Mouse (Mus musculus): ENCODE data around the gene Tmem104. TPM values are rescaled to one million over a fixed set of nuclear protein-coding genes. Genes with fewer than 3 reads are reported as not detected.

The Tmem104 gene
- total RNA-seq (2021) = 9.0 and 15.7 TPM in 2 replicates
- long read RNA-seq, experiment 1, full-length matches to known transcripts = 3 of 7 reads
- long read RNA-seq, experiment 1, partial matches to known transcripts = 0 of 7 reads
- long read RNA-seq, experiment 1, other reads (novel, unspliced or antisense) = 4 of 7 reads
- long read RNA-seq, experiment 2, full-length matches to known transcripts = 6 of 9 reads
- long read RNA-seq, experiment 2, partial matches to known transcripts = 3 of 9 reads
- long read RNA-seq, experiment 2, other reads (novel, unspliced or antisense) = 0 of 9 reads

GRCm38 (mm10) chr11:115187224-115187639, at the start of gene Tmem104:
Gene Tmem104 (plus strand): TSS chr11:115187487.
- DNase-seq = peak; percentile 100

- DNase-seq = no peak
These were observed 48.6 kb upstream of the Tmem104 start for GRCm38 (mm10) chr11:115138597-115139262.

GRCm38 (mm10) chr11:115141970-115142369, 45.3 kb upstream of the Tmem104 start:
- DNase-seq = no peak

- no peak for DNase-seq
These were observed 39.5 kb upstream of the Tmem104 start for GRCm38 (mm10) chr11:115147813-115148212.

GRCm38 (mm10) chr11:115150741-115151254, 36.5 kb upstream of the Tmem104 start:
- no peak for DNase-seq

GRCm38 (mm10) chr11:115151755-115152429, 35.4 kb upstream of the Tmem104 start:
- peak; percentile 84 for DNase-seq

- no peak for DNase-seq
These were observed 34.2 kb upstream of the Tmem104 start for GRCm38 (mm10) chr11:115153088-115153487.

GRCm38 (mm10) chr11:115153699-115154292, 33.5 kb upstream of the Tmem104 start:
- peak; percentile 87 for DNase-seq

- DNase-seq = no peak
These were observed 32.1 kb upstream of the Tmem104 start for GRCm38 (mm10) chr11:115155053-115155634.

- peak; percentile 44 for DNase-seq
These were observed 29.2 kb upstream of the Tmem104 start for GRCm38 (mm10) chr11:115157933-115158719.

- peak; percentile 92 for DNase-seq
These were observed 27.1 kb upstream of the Tmem104 start for GRCm38 (mm10) chr11:115160016-115160797.

- peak; percentile 89 for DNase-seq
These were observed 26.3 kb upstream of the Tmem104 start for GRCm38 (mm10) chr11:115160883-115161577.

GRCm38 (mm10) chr11:115161578-115162204, 25.6 kb upstream of the Tmem104 start:
- no peak for DNase-seq

GRCm38 (mm10) chr11:115162205-115162601, 25.1 kb upstream of the Tmem104 start:
- no peak for DNase-seq

- peak; percentile 99 for DNase-seq
These were observed 24.3 kb upstream of the Tmem104 start, which contains the start of gene Slc9a3r1 for GRCm38 (mm10) chr11:115162832-115163480. Gene Slc9a3r1 (plus strand): TSS chr11:115163341.

GRCm38 (mm10) chr11:115163568-115164150, 23.6 kb upstream of the Tmem104 start:
- peak; percentile 53 for DNase-seq

GRCm38 (mm10) chr11:115164341-115164975, 22.8 kb upstream of the Tmem104 start:
- peak; percentile 50 for DNase-seq

GRCm38 (mm10) chr11:115164976-115165374, 22.3 kb upstream of the Tmem104 start:
- peak; percentile 79 for DNase-seq

Data from adrenal gland, postnatal 14 days (tissue).